Mouse (Mus musculus) spleen, adult 2 months (tissue): ENCODE measurements around the gene Dnajc13.

Source experiments
- CTCF ChIP-seq: fragments of 200-500 bp; IDR thresholded peaks from 2 replicates; pipeline ENCODE4 v1.5.1; 2011; ENCODE audit warnings: mild to moderate bottlenecking, inconsistent platforms; ENCODE audit not compliant: insufficient read depth, insufficient read length, insufficient replicate concordance; ENCODE audit errors: extremely low read depth
- POLR2A ChIP-seq: fragments of 200-500 bp; IDR thresholded peaks from 2 replicates; pipeline ENCODE4 v1.6.1; 2011; ENCODE audit warnings: low read depth, low read length, inconsistent platforms

GRCm38 (mm10) chr9:104233815-104234214 is 28.9 kb downstream of the Dnajc13 start:
- TF ChIP-seq CTCF (no peak), POLR2A (no peak)
